Mouse (Mus musculus): Measurements from ENCODE around the gene Fbxo46. TPM values are rescaled to one million over a fixed set of nuclear protein-coding genes. Genes with fewer than 3 reads are reported as not detected.

The Fbxo46 gene
- total and polyA plus RNA-seq, 3 experiments: 4.0 to 11.6 (median 6.1) TPM

GRCm38 (mm10) chr7:19131324-19131848, 11.7 kb downstream of the Fbxo46 start:
- Histone ChIP-seq H3K27ac (ENCODE audit: insufficient read depth, low read depth) (no peak overlapping the region), H3K36me3 (replicated peaks in 1 of 2; ENCODE audit: control insufficient read depth in 1 of 2, insufficient read depth in 1 of 2, low read length in 1 of 2) (peaks cover 28 to 67% of the 10 kb centered on the region in 2 experiments)
- DNase-seq (ENCODE audit: extremely low read depth): peak; percentile 93

GRCm38 (mm10) chr7:19136168-19136567, 16.5 kb downstream of the Fbxo46 start:
- H3K27me3 ChIP-seq (replicated peaks): no peaks in the 10 kb centered on the region
- peaks cover 9% of the 10 kb centered on the region; the same call in 1 of the 2 replicates for H3K79me2 ChIP-seq (replicated peaks; ENCODE audit: control insufficient read depth, extremely low read depth, insufficient read depth, poor library complexity, severe bottlenecking)
- no peaks in the 10 kb centered on the region for H3K9me3 ChIP-seq (replicated peaks; ENCODE audit: low read length)
- TF ChIP-seq MXI1 (IDR thresholded peaks at IDR 0.05; ENCODE audit: low read depth, low read length) (no peak), IRF4 (IDR thresholded peaks at IDR 0.05; ENCODE audit: low read depth, low read length) (no peak)
- dilution Hi-C loops (cut with MboI; ENCODE audit: extremely low pct_ligation_motif_present, extremely low pct_unique_long_range_greater_than_20kb, low sequenced_read_pairs) (no loop called here), in situ Hi-C loops (cut with MboI; ENCODE audit: low pct_ligation_motif_present, low pct_unique_long_range_greater_than_20kb, low sequenced_read_pairs) (no loop called here)
- no peak overlapping the region for H3K4me3 ChIP-seq (replicated peaks in 1 of 3; ENCODE audit: low read depth in 2 of 3, low read length in 2 of 3, poor library complexity in 1 of 3)
- no peak overlapping the region for H3K4me2 ChIP-seq (ENCODE audit: insufficient read depth, low read depth, poor library complexity, severe bottlenecking)
- H3K4me1 ChIP-seq (ENCODE audit: control insufficient read depth in 1 of 2, insufficient read depth in 2 of 2): peaks cover 0 to 32% of the 10 kb centered on the region in 2 experiments; a peak in 2 of 4 replicates
- DNase-seq (ENCODE audit: extremely low read depth): no peak
- no peak overlapping the region for H3K9ac ChIP-seq (ENCODE audit: insufficient read depth, low read depth)
- no peak overlapping the region for H3K27ac ChIP-seq (ENCODE audit: insufficient read depth, low read depth)
- H3K36me3 ChIP-seq (replicated peaks in 1 of 2; ENCODE audit: control insufficient read depth in 1 of 2, insufficient read depth in 1 of 2, low read length in 1 of 2): peaks cover 46 to 79% of the 10 kb centered on the region in 2 experiments

More at GRCm38 (mm10) chr7:19131324-19131848, 11.7 kb downstream of the Fbxo46 start:
- Histone ChIP-seq H3K27me3 (replicated peaks) (no peaks in the 10 kb centered on the region), H3K9me3 (replicated peaks; ENCODE audit: low read length) (no peaks in the 10 kb centered on the region), H3K79me2 (replicated peaks; ENCODE audit: control insufficient read depth, extremely low read depth, insufficient read depth, poor library complexity, severe bottlenecking) (peaks cover 9% of the 10 kb centered on the region; the same call in 1 of the 2 replicates), H3K4me2 (ENCODE audit: insufficient read depth, low read depth, poor library complexity, severe bottlenecking) (peak overlapping the region; percentile 54), H3K4me3 (replicated peaks in 1 of 3; ENCODE audit: low read depth in 2 of 3, low read length in 2 of 3, poor library complexity in 1 of 3) (peak overlapping the region; percentile 12 to 44 (median 41)), H3K9ac (ENCODE audit: insufficient read depth, low read depth) (no peak overlapping the region), H3K4me1 (ENCODE audit: control insufficient read depth in 1 of 2, insufficient read depth in 2 of 2) (peaks cover 0 to 28% of the 10 kb centered on the region in 2 experiments; a peak in 2 of 4 replicates)
- TF ChIP-seq IRF4 (IDR thresholded peaks at IDR 0.05; ENCODE audit: low read depth, low read length) (no peak), MXI1 (IDR thresholded peaks at IDR 0.05; ENCODE audit: low read depth, low read length) (peak; percentile 91), NRF1 (IDR thresholded peaks at IDR 0.05; ENCODE audit: low read depth, low read length) (peak; percentile 84), MAFK (IDR thresholded peaks at IDR 0.05; ENCODE audit: insufficient replicate concordance, low read length) (no peak), USF1 (IDR thresholded peaks at IDR 0.05; ENCODE audit: low read depth, low read length) (peak; percentile 78), HCFC1 (IDR thresholded peaks at IDR 0.05; ENCODE audit: low read depth, low read length) (no peak; the same call in 1 of the 2 replicates), BHLHE40 (IDR thresholded peaks at IDR 0.05; ENCODE audit: low read depth, low read length) (peak; percentile 94), JUN (IDR thresholded peaks at IDR 0.05; ENCODE audit: insufficient read depth, low read depth, low read length) (no peak), MAZ (IDR thresholded peaks at IDR 0.05; ENCODE audit: low read depth, low read length) (no peak), ZC3H11A (IDR thresholded peaks at IDR 0.05; ENCODE audit: low read depth, low read length) (no peak), USF2 (conservative IDR thresholded peaks at IDR 0.05; ENCODE audit: low read depth, low read length) (peak; percentile 54), CTCF (conservative IDR thresholded peaks at IDR 0.05 in 1 of 2, IDR thresholded peaks at IDR 0.05 in 1 of 2; ENCODE audit: low read depth in 2 of 2, low read length in 2 of 2) (peak in 1 of 2 experiments; percentile 61; a peak in 2 of 4 replicates), ELF1 (IDR thresholded peaks at IDR 0.05; ENCODE audit: low read depth, low read length) (peak; percentile 45; the same call in 1 of the 2 replicates), SIN3A (IDR thresholded peaks at IDR 0.05; ENCODE audit: low read length) (peak; percentile 82; the same call in 1 of the 2 replicates), POLR2A (IDR thresholded peaks at IDR 0.05; ENCODE audit: low read depth, low read length) (0 out of 2 replicates have a peak, but pooled peaks have one; percentile 17), MAX (IDR thresholded peaks at IDR 0.05; ENCODE audit: low read length) (peak; percentile 78; the same call in 1 of the 2 replicates)
- dilution Hi-C loops (cut with MboI; ENCODE audit: extremely low pct_ligation_motif_present, extremely low pct_unique_long_range_greater_than_20kb, low sequenced_read_pairs) (no loop called here), in situ Hi-C loops (cut with MboI; ENCODE audit: low pct_ligation_motif_present, low pct_unique_long_range_greater_than_20kb, low sequenced_read_pairs) (no loop called here)

Data from CH12.LX (cell line).